Mouse (Mus musculus): ENCODE results near the gene Gm9945. TPM values are rescaled to one million over a fixed set of nuclear protein-coding genes. Genes with fewer than 3 reads are reported as not detected.

The Gm9945 gene
- total RNA-seq, 4 experiments from 2014 or later: not detected

- DNase-seq: no peak
Observed at GRCm38 (mm10) chr11:53493243-53493955, 13.4 kb downstream of the Gm9945 start.

DNA sequence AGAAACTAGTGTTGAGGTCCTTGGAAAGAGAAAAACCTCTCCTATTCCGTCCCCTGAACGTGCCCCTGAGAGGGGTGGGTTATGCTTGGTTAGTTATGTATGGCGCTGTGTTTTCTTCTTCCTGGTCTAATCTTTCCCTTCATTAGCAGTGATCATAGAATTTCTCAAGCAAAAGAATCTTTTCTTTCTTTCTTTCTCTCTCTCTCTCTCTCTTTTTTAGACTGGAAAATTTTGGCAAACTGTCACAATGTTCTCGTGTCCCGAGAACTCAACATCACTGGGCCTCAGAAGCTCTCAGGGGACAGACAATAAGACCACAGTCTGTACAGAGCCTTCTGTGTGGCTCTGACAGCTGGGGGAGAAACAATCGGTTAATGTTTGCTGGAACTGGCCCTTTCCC is 15.5 kb downstream of the Gm9945 start:
- DNase-seq: no peak

- DNase-seq: no peak
Observed at GRCm38 (mm10) chr11:53496946-53497345, 17.0 kb downstream of the Gm9945 start.

DNA sequence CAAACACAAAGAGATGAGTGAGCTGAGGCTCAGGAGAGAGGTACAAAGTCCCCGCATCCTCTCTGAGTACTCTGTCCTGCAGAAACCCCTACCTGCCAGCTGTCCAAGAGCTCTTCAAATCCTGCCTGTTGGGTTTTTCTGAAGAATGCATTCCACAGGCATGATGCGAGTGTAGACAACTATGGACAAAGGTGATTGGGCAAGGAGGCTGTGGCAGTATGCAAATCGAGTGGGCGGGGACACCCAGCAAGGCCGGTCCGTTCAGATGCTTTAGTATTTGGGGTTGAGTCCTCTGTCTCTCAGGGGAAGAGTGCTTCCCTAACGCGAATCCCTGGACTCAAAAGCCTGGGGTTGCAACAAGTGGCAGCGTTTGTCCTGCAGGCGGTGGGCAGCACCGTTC is 20.6 kb downstream of the Gm9945 start:
- DNase-seq: no peak

- DNase-seq: no peak
Observed at GRCm38 (mm10) chr11:53502039-53502765, 22.2 kb downstream of the Gm9945 start.

DNA sequence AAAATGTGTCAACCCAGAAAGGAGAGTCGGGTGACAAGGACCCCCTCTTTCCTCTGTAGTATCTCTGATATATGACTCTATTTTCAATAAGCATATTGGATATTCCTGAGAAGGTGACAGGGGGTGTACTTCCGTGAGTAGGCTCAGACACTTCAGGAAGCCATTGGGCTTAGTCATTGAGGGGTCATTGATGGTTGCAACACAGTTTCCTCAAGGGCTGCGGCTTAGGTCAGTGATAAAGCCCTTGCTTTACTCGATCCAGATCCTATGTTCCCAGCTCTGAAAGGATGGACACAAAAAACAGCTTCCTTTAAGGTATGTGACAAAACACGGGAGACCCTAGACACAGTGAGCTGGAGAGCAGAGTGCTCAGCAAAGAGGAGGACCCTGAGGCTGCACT is 23.8 kb downstream of the Gm9945 start:
- no peak for DNase-seq

DNA sequence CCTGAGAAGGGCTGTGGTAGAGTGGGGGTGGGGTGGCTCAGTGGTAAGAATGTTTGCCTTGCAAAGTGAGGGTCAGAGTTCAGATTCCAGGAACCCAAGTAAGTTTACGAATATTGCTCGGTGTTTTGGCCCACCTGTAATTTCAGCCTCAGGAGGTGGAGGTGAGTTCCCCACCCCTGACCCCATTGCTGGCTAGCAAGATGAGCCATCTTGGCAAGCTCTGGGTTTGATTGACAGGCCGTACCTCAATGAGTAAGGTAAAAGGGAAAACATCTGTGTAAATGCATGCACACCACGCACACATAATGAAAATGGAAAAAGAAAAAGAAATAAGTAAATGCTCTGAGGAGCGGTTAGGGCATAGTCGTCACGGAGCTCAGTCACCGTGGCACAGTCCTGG is 24.4 kb downstream of the Gm9945 start:
- no peak for DNase-seq

DNA sequence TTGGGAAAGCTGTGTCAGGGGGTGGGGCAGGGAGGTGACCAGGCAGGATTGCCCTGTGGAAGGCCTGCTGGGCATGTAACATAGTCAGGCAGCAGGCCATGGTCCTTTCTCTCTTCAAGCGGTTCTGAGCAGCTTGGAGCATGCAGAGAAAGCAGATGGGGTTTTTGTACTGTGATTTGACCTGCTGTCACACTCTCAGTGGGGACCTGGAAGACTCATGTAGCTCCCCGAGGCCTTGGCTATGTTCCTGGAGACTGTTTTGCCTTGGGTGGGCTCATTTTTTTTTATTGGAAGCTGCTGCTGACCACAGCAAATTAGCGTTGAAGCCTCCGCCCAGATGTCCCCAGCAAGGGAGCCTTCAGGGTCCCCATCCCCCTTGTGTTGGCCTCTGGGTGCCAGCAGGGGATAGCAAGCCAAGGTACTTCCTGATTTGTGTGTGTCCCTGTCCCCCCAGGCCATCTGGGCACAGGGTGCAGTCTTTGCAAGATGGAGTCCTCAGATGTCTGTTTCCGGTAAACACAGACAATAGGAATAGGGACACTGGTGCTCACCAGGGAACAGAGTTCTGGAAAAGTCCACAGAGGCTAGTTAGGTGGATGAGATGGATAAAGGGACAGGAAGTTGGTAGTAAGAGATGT is 25.2 kb downstream of the Gm9945 start:
- no peak for DNase-seq

DNA sequence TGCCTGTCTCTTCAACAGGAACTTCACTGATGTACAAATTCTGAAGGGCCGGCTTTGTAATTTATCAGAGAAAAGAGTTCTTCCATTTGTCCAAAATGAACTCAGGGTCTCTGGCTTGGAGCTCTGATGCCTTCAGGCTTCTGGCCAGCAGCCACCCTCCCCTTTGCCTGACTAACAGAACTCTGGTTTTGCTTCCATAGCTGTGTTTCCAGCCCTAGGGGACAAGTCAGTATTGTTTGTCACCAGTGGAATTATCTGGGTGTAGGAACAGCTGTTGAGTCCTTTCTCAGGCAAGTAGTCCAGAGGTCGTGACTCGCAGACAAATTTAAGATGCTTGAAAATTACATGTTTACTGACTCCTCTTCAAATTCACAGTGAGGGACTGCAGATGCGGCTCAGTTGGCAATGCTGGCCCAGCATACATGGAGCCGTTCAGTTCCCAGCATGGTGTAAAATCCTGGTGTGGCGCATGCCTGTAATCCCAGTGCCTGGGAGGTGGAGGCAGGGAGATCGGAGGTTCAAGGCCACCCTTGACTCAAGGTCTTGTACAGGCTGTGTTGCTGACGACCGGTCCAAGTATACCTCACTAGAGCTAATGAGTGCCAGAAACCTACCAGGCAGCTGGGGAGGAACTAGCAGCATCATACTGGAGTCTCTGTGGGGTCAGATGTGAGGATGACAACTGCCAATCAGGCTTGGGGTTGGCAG is 27.3 kb downstream of the Gm9945 start:
- no peak for DNase-seq

DNA sequence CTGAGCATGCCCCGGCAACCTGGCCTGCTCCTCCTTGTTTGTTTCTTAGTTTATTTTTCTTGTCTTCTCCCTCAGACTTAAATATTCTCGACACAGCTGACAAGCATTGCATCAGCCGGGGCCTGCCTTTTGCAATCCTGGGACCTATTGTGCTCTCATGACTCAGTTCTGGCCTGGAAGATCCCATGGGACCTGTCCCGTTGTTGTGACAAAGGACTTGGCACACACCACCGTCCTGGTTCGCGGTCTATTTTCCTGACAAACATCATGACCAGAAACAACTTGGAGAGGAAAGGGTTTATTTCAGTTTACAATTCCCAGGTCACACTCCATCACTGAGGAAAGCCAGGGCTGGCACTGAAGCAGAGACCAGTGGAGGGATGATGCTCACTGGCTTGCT is 28.2 kb downstream of the Gm9945 start:
- DNase-seq: peak; percentile 79

DNA sequence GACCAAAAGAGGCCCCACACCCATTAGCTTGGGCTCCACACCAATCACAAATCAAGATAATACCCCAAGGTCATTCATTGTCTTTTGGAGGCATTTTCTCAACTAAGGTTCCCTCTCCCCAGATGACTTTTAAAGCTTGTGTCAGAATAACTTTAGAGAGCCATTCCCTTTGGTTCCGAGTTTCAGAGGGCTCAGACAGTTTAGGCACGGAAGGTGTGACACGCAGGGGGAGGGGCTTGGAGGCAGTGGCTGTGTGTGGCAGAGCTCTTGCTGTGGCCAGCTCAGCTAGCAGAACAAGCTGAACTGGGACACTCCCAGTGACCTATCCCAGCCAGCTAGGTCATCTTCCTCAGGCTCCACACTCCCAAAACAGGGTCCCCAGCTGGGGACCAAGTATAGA is 28.6 kb downstream of the Gm9945 start:
- no peak for DNase-seq

DNA sequence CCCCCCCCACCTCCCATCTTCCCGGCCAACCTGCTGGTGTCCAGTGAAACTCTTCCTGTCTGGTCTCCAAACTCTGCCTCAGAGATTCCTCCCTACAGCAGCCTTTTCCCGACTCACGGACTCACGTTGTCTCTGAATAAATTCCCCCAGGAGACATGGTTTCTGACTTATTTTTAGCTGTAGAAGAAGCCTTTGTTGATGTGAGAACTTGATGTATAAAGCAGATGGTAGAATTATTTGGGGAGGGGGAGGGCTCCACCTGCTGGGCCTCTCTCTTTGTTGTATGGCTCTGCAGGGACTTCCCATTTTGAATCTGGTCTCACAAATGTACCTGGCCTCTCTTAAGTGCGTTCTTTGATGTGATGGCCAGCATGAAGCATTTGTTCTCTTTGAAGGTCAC is 30.4 kb downstream of the Gm9945 start:
- DNase-seq: no peak

GRCm38 (mm10) chr11:53516775-53517627 is 37.0 kb downstream of the Gm9945 start:
- no peak for DNase-seq

DNA sequence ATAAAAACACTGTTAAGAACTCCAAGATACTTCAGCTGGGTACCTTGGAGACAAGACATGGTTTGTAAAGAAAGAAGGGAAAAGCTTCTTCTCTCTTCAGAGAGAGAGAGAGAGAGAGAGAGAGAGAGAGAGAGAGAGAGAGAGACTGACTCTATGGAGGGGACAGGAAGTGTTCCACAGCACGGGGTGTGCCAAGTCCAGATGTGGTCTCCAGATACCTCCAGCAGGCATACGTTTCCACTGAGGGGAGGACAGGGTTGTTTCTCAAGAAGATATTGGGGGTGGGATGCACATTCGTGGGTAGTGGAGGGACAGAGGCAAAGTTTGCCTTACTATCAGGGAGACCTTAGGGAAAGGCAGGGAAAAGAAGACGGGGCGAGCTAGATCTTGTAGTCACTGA is 38.8 kb downstream of the Gm9945 start:
- DNase-seq: no peak

GRCm38 (mm10) chr11:53519207-53520121 is 39.5 kb downstream of the Gm9945 start, which contains the start of gene Sept8:
Gene Sept8 (plus strand): TSS chr11:53519257.
- peak; percentile 26 for DNase-seq

GRCm38 (mm10) chr11:53520122-53520978 is 40.4 kb downstream of the Gm9945 start:
- peak; percentile 41 for DNase-seq

DNA sequence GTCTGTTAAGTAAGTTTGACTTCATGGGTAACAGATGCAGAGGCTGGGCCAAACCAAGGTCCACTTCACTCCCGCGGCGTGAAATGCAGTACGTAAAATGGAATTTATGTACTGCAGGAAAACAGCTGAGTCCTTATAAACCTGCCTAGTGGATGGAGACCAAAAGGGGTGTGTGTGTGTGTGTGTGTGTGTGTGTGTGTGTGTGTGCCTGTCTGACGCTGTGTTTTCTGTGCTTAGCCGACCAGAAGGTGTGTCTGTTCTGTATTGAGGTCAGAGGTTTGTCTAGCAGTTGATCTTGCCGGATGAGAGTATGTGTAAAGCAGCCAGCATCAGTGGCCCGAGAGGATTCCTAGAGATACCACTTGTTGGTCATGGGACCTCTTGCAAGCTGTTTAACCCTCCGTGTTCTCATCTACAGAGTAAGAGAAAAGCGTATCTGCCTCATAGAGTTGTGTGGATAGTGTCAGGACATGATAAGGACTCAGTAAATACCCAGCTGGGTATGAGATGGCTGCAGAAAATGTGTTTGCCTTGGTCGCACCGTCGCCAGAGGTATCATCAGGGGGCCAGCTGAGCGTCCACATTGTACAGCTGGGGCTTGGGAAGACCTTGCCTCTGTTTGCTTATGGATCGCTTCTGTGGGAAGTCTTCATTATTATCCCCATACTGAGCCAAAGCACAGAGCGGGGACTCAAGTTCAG is 41.3 kb downstream of the Gm9945 start:
- DNase-seq: no peak

DNA sequence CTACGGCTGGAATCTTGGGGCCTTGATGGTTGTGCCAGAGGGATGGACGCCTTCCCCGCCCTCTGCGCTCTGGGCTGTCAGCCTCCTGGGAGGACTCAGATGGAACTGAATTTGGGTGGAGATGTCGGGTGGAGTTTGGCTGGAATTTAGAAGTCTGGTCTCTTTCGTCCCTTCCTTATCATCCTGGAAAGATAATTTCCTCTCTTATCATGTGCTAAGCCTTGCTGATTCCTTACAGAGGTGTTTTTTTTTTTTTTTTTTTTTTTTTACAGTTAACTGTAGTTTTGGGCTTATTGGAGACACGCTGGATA is 41.8 kb downstream of the Gm9945 start:
- DNase-seq: no peak

DNA sequence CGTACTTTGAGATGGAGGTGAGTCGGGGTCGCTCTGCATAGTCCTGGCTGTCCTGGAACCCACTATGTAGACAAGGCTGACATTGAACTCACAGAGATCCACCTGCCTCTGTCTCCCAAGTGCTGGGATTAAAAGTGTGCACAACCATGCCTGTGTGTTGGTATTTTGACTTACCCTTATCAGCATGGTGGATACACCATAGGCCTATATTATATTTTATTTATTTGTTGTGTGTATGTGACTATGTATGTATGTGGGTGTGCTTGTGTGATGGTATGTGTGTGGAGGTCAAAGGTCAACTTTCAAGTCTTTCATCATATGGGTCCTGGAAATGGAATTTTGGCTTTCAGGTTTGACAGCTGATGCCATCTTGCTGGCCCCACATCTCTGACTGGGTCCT is 42.4 kb downstream of the Gm9945 start:
- DNase-seq: no peak
